Mouse (Mus musculus) midbrain, postnatal 0 days (tissue): ENCODE measurements around the gene Nploc4. TPM values are rescaled to one million over a fixed set of nuclear protein-coding genes. Genes with fewer than 3 reads are reported as not detected.
A peak's percentile ranks its signal among the peaks of the same experiment; 100 is the strongest.

Source experiments
- ATAC-seq: fragments of 200-750 bp; cut with Nextera tagmentation; 2 replicates; pipeline ENCODE4 v1.8.0; 2017; ENCODE audit warnings: moderate number of reproducible peaks, mild to moderate bottlenecking, moderate TSS enrichment, moderate library complexity; ENCODE audit not compliant: low FRiP score
- DNase-seq: peaks from one replicate; pipeline ENCODE4 v3.0.0-alpha.2; 2015; ENCODE audit warnings: low spot score
- H3K27ac ChIP-seq: fragments of 300-500 bp; sonication (generic); 2 replicates; pipeline ENCODE4 v1.5.1; 2014; ENCODE audit warnings: low read depth, mild to moderate bottlenecking, low read length, mixed read lengths
- H3K27me3 ChIP-seq: fragments of 300-500 bp; sonication (generic); 2 replicates; pipeline ENCODE4 v1.6.1; 2014; ENCODE audit warnings: low read length, control low read depth, mixed read lengths; ENCODE audit not compliant: insufficient read depth
- H3K36me3 ChIP-seq: fragments of 300-500 bp; sonication (generic); 2 replicates; pipeline ENCODE4 v1.6.1; 2014; ENCODE audit warnings: low read length, control low read depth, mixed read lengths; ENCODE audit not compliant: insufficient read depth
- H3K4me1 ChIP-seq: fragments of 300-500 bp; sonication (generic); 2 replicates; pipeline ENCODE4 v1.6.1; 2014; ENCODE audit warnings: mild to moderate bottlenecking, control low read depth, antibody characterized with exemption, low read length, mixed read lengths; ENCODE audit not compliant: insufficient read depth
- H3K4me2 ChIP-seq: fragments of 300-500 bp; sonication (generic); 2 replicates; pipeline ENCODE4 v1.6.1; 2014; ENCODE audit warnings: low read depth, mild to moderate bottlenecking, low read length, mixed read lengths; ENCODE audit not compliant: poor library complexity, severe bottlenecking
- H3K4me3 ChIP-seq: fragments of 300-500 bp; sonication (generic); 2 replicates; pipeline ENCODE4 v1.5.1; 2014; ENCODE audit warnings: low read depth, mild to moderate bottlenecking, low read length, moderate library complexity
- H3K9ac ChIP-seq: fragments of 300-500 bp; sonication (generic); replicated peaks from 2 replicates; pipeline ENCODE4 v1.6.1; 2014; ENCODE audit warnings: mild to moderate bottlenecking, low read length, moderate library complexity, mixed read lengths; ENCODE audit not compliant: poor library complexity, severe bottlenecking
- H3K9me3 ChIP-seq: fragments of 300-500 bp; sonication (generic); 2 replicates; pipeline ENCODE4 v1.6.1; 2016; ENCODE audit warnings: low read length, control low read depth
- CTCF ChIP-seq: IDR thresholded peaks from 2 replicates; pipeline ENCODE4 v1.5.1; 2016; ENCODE audit warnings: antibody characterized with exemption, mild to moderate bottlenecking
- WGBS: fragments of 180-500 bp; shearing (Covaris S2); extraction: QIAGEN DNeasy Blood & Tissue Kit; methylation state at CpG from one replicate; pipeline ENCODE4 v1.1.7; 2014; 5-methylcytosine and 5-hydroxymethylcytosine counted together
- polyA plus RNA-seq: library from polyadenylated mRNA; unstranded; fragments of >200 nt; fragmentation: Nextera tagmentation; extraction: Ambion mirVana; gene quantifications from 2 replicates; pipeline ENCODE4 v1.2.1, GENCODE M21; 2015
- total RNA-seq: library from RNA; depleted of rRNA; stranded (reverse); fragments of >200 nt; gene quantifications from 2 replicates; pipeline ENCODE4 v1.2.3, GENCODE M21; 2014

Gene Nploc4
- total and polyA plus RNA-seq, 2 experiments from 2014 or later: 27.1 to 64.4 TPM

DNA sequence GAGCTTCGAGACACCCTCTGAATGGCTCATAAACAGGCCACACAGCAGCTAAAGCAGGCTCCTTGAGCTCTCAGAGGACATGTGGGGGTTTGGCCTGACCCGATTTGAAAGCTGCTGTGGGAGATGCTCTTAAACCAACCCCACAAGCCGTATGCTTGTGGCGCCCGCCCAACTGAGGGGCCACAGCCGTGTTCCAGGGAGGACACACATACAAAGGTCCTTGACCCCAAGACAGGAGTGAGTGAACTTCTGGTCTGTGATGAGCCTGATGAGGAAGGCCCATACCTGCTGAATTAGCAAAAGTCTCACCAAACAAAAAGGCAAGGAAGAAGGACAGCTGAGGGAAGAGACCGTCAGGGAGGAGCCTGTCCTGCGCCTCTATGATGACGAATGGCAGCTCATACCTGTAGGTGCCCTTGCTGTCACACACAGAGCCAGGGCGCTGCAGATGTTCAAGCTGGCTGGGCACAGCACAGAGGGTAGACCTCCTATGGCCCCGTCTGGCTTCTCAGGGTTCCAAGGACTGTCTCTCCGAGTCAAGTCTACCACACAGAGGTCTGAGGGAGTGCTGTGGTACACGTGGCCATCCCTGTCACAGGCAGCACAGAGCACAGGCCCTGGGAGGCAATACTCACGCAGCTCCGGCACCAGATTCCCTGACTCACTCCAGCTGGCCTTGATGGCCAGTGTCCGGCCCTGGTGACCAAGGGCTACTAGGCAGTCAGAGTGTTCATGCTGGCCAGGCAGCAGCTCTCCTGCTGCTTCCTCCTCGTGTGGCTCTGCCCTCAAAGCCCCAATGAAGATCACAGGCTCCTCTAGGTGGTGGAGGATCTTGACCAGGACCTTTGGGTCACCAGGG is 61.0 kb downstream of the Nploc4 start:
- DNase-seq: no peak
- Histone ChIP-seq H3K4me2 (peak overlapping the region; percentile 93), H3K4me1 (peaks cover 10% of the 10 kb centered on the region), H3K27ac (no peak overlapping the region), H3K9me3 (no peaks in the 10 kb centered on the region), H3K9ac (0 out of 2 replicates have a peak overlapping the region, but pooled peaks have one; percentile 36), H3K36me3 (peaks cover 61% of the 10 kb centered on the region), H3K4me3 (peak overlapping the region; percentile 87; the same call in 1 of the 2 replicates), H3K27me3 (no peaks in the 10 kb centered on the region)
- no peak for ATAC-seq
- no peak for TF ChIP-seq CTCF
- WGBS: 88% methylated on average over 17 of the region's 17 CpGs

DNA sequence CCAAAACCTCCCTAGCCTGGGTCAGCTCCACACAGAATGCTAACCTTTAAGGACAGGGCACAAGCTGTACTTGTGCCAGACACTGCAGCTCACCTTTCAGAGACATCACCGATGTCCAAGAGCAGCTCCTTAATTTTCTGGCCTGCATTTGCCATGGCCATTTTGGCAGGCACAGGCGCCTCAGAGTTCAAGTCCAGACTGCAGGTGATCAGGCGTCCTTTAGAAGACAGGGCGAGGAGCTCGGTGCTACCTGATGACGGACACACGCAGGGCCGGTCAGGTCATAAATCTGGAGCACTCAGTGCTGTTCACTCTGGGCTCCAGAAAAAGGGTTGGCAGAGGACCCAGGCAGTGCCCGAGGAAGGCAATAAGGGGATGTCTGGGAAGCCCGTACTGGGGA is 62.2 kb downstream of the Nploc4 start:
- DNase-seq (no peak), ATAC-seq (no peak)
- Histone ChIP-seq H3K36me3 (peaks cover 59% of the 10 kb centered on the region), H3K4me3 (no peak overlapping the region), H3K9me3 (no peaks in the 10 kb centered on the region), H3K4me2 (no peak overlapping the region), H3K4me1 (peaks cover 10% of the 10 kb centered on the region), H3K9ac (no peak overlapping the region), H3K27ac (no peak overlapping the region), H3K27me3 (no peaks in the 10 kb centered on the region)
- WGBS: 96% methylated on average over 10 of the region's 10 CpGs
- no peak for TF ChIP-seq CTCF

DNA sequence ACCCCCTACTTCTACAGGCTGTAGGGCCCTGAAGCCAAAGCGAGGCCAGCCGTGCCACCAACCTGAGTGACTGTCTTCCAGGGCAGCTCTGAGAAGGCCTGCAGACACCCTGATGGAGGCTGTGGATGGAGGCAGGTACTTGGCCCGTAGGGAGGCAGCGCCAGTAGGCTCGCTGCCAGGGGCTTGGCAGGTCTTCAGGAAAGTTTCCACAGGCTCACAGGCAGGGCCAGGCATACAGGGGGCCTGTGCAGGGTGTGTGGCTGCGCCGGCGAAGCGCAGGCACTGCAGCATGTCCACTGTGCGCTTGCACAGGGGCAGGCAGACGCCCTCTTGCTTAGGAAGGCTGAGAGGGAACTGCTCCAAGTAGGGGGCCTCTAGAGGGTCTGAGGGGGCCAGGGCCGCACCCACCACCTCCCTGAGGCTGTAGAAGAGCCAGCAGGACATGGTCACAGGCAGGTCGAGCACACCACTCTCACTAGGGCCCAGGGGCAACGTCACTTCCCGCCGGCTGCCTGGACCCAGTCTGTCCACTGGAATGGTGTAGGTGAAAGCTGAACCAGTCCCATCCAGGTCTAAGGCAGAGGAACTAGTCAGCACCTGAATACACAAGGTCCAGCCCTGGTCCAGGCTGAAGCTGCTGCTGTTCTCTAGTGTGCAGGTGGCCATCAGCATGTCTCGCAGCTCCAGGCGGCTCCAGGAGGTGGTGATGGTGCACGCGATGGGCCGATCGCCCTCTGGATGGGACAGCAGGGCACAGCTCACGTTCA is 63.5 kb downstream of the Nploc4 start:
- H3K9ac ChIP-seq: no peak overlapping the region
- no peaks in the 10 kb centered on the region for H3K27me3 ChIP-seq
- peaks cover 10% of the 10 kb centered on the region for H3K4me1 ChIP-seq
- H3K36me3 ChIP-seq: peaks cover 71% of the 10 kb centered on the region
- ATAC-seq (no peak), DNase-seq (no peak)
- no peaks in the 10 kb centered on the region for H3K9me3 ChIP-seq
- no peak overlapping the region for H3K4me2 ChIP-seq
- no peak for TF ChIP-seq CTCF
- H3K27ac ChIP-seq: no peak overlapping the region
- H3K4me3 ChIP-seq: no peak overlapping the region
- WGBS: 89% methylated on average over 23 of the region's 23 CpGs

DNA sequence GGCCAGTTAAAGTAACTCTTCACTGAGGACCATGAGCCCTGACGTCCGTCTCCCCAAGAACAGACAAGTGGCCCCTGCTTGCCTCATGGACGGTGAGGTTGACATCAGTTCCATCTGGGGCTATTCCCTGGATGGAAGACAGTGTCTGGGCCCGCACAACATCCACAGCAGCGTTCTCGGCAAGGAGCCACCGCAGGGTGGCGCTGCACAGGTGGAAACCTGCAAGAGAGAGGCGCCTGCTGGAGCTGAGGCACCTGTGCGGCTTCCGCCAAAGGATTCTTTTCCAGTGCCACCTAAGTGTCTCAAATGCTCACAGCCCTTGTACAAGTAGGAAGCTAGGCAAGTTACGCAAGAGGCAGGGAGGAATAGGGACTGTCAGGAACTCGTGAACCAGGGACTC is 64.5 kb downstream of the Nploc4 start:
- no peak overlapping the region for H3K4me2 ChIP-seq
- DNase-seq: no peak
- WGBS: 67% methylated on average over 13 of the region's 13 CpGs
- H3K27me3 ChIP-seq: no peaks in the 10 kb centered on the region
- peaks cover 79% of the 10 kb centered on the region for H3K36me3 ChIP-seq
- no peak overlapping the region for H3K4me3 ChIP-seq
- peak; percentile 61 for TF ChIP-seq CTCF
- H3K4me1 ChIP-seq: peaks cover 10% of the 10 kb centered on the region
- no peak overlapping the region for H3K9ac ChIP-seq
- H3K9me3 ChIP-seq: no peaks in the 10 kb centered on the region
- no peak overlapping the region for H3K27ac ChIP-seq
- no peak for ATAC-seq

GRCm38 (mm10) chr11:120369656-120370055 is 67.9 kb downstream of the Nploc4 start:
- DNase-seq: peak; percentile 55
- 30% methylated on average over 8 of the region's 8 CpGs for WGBS
- peaks cover 58% of the 10 kb centered on the region for H3K36me3 ChIP-seq

More at GRCm38 (mm10) chr11:120369656-120370055, 67.9 kb downstream of the Nploc4 start:
- Histone ChIP-seq H3K27ac (no peak overlapping the region), H3K27me3 (no peaks in the 10 kb centered on the region), H3K9me3 (no peaks in the 10 kb centered on the region), H3K4me2 (no peak overlapping the region), H3K4me1 (peaks cover 8% of the 10 kb centered on the region; the same call in 1 of the 2 replicates), H3K9ac (no peak overlapping the region), H3K4me3 (no peak overlapping the region)
- 0 out of 2 replicates have a peak, but pooled peaks have one; percentile 32 for ATAC-seq
- TF ChIP-seq CTCF: peak; percentile 78
